Mouse (Mus musculus) MEL (cell line): ENCODE results near the gene Tmed6.
A peak's percentile ranks its signal among the peaks of the same experiment; 100 is the strongest.

Source experiments
- BHLHE40 ChIP-seq: IDR thresholded peaks from 2 replicates; pipeline ENCODE4 v1.6.1; 2012; ENCODE audit warnings: low read depth, mild to moderate bottlenecking, inconsistent platforms, low read length, improper control_type of control experiment, borderline replicate concordance
- CHD1 ChIP-seq: IDR thresholded peaks from 2 replicates; pipeline ENCODE4 v1.6.1; 2012; ENCODE audit warnings: low read depth, mild to moderate bottlenecking, inconsistent platforms, low read length, improper control_type of control experiment
- CHD2 ChIP-seq: IDR thresholded peaks from 2 replicates; pipeline ENCODE4 v1.6.1; 2011; ENCODE audit warnings: low read length, improper control_type of control experiment
- CTCF ChIP-seq, 3 experiments: IDR thresholded peaks in 2 of 3; conservative IDR thresholded peaks in 1 of 3; 2 replicates each; pipeline ENCODE4 v1.5.1; 2011 to 2012; ENCODE audit warnings: low read length in 3 of 3, low read depth in 2 of 3, mild to moderate bottlenecking in 2 of 3, improper control_type of control experiment in 1 of 3, inconsistent platforms in 1 of 3, mixed read lengths in 1 of 3, moderate library complexity in 1 of 3; ENCODE audit not compliant: control insufficient read depth in 1 of 3, insufficient read depth in 1 of 3, poor library complexity in 1 of 3, severe bottlenecking in 1 of 3
- EP300 ChIP-seq, 2 experiments: IDR thresholded peaks; 2 replicates each; pipeline ENCODE4 v1.6.1; 2011; ENCODE audit warnings: improper control_type of control experiment in 2 of 2, low read length in 2 of 2, low read depth in 1 of 2, mild to moderate bottlenecking in 1 of 2
- GATA1 ChIP-seq: IDR thresholded peaks from 2 replicates; pipeline ENCODE4 v1.6.1; 2011; ENCODE audit warnings: low read depth, low read length, improper control_type of control experiment
- MAZ ChIP-seq: IDR thresholded peaks from 2 replicates; pipeline ENCODE4 v1.6.1; 2012; ENCODE audit warnings: low read depth, mild to moderate bottlenecking, inconsistent platforms, low read length, improper control_type of control experiment
- MYB ChIP-seq: IDR thresholded peaks from 2 replicates; pipeline ENCODE4 v1.6.1; 2011; ENCODE audit warnings: mild to moderate bottlenecking, low read depth, low read length, improper control_type of control experiment
- POLR2A ChIP-seq, 2 experiments: IDR thresholded peaks; 2 replicates each; pipeline ENCODE4 v1.6.1; 2011 to 2012; ENCODE audit warnings: low read length in 2 of 2, mild to moderate bottlenecking in 2 of 2, control low read depth in 1 of 2, improper control_type of control experiment in 1 of 2, low read depth in 1 of 2, moderate library complexity in 1 of 2; ENCODE audit not compliant: control insufficient read depth in 1 of 2, insufficient read depth in 1 of 2, poor library complexity in 1 of 2
- POLR2AphosphoS2 ChIP-seq: IDR thresholded peaks from 2 replicates; pipeline ENCODE4 v1.6.1; 2011; ENCODE audit warnings: low read length, improper control_type of control experiment
- POLR2AphosphoS5 ChIP-seq: IDR thresholded peaks from 2 replicates; pipeline ENCODE4 v1.6.1; 2012; ENCODE audit warnings: low read depth, borderline replicate concordance, mild to moderate bottlenecking, inconsistent platforms, low read length, moderate library complexity, mixed read lengths

DNA sequence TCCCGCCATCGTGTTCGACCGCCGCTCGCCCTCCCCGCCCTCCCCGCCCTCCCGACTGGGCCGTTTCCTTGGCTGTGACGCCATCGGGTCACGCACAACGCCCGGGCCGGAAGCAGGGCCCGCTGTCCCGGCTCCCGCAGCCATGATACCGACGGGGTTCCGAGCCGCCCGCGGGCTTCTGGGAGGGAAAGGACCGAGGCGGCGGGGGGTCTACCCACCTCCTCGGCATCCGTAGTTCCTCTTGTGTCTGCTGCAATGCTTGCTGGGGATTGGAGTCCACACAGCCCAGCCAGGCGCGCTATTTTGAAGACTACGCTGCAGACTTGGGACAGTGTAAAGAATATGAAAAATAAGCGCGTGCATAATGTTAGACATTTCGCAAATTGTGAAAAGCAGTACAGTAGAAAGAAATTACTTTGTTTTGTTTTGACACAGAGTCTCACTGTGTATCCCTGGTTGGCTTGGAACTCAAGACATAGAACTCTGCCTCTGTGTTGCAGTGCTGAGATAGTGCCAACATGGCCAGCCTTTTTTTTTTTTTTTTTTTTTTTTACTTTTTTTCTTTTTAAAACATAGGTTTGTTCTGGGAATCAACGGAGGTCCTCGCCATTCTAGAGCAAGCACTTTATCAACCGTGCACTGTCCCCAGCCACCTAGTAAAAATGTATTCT, 31.1 kb upstream of the Tmed6 start, which contains the start of gene Terf2:
- TF ChIP-seq CTCF (IDR thresholded peaks at IDR 0.05 in 2 of 3, conservative IDR thresholded peaks at IDR 0.05 in 1 of 3; ENCODE audit: control insufficient read depth in 1 of 3, insufficient read depth in 1 of 3, low read depth in 2 of 3, low read length in 3 of 3, poor library complexity in 1 of 3, severe bottlenecking in 1 of 3): no peak
- peak in 1 of 2 experiments; percentile 62; a peak in 2 of 4 replicates for TF ChIP-seq POLR2A (IDR thresholded peaks at IDR 0.05; ENCODE audit: control insufficient read depth in 1 of 2, insufficient read depth in 1 of 2, low read depth in 1 of 2, low read length in 2 of 2, poor library complexity in 1 of 2)
- TF ChIP-seq CHD2: no peak
- no peak for TF ChIP-seq GATA1
- TF ChIP-seq EP300 (IDR thresholded peaks at IDR 0.05; ENCODE audit: low read depth in 1 of 2, low read length in 2 of 2): 0 out of 4 replicates have a peak, but pooled peaks of 1 of the 2 experiments have one; percentile 6
- TF ChIP-seq MAZ: peak; percentile 75; the same call in 1 of the 2 replicates
- TF ChIP-seq POLR2AphosphoS2: no peak
- no peak for TF ChIP-seq POLR2AphosphoS5
- TF ChIP-seq CHD1: no peak
- no peak for TF ChIP-seq MYB
- TF ChIP-seq BHLHE40: no peak
